Mouse (Mus musculus) lung, postnatal 0 days (tissue): ENCODE data around the gene Map3k12.

ENCODE experiments used
- CTCF ChIP-seq: IDR thresholded peaks from 2 replicates; pipeline ENCODE4 v1.5.1; 2016; ENCODE audit warnings: antibody characterized with exemption, mild to moderate bottlenecking
- EP300 ChIP-seq: IDR thresholded peaks from 2 replicates; pipeline ENCODE4 v1.6.1; 2016; ENCODE audit warnings: antibody characterized with exemption, mild to moderate bottlenecking, control low read depth

DNA sequence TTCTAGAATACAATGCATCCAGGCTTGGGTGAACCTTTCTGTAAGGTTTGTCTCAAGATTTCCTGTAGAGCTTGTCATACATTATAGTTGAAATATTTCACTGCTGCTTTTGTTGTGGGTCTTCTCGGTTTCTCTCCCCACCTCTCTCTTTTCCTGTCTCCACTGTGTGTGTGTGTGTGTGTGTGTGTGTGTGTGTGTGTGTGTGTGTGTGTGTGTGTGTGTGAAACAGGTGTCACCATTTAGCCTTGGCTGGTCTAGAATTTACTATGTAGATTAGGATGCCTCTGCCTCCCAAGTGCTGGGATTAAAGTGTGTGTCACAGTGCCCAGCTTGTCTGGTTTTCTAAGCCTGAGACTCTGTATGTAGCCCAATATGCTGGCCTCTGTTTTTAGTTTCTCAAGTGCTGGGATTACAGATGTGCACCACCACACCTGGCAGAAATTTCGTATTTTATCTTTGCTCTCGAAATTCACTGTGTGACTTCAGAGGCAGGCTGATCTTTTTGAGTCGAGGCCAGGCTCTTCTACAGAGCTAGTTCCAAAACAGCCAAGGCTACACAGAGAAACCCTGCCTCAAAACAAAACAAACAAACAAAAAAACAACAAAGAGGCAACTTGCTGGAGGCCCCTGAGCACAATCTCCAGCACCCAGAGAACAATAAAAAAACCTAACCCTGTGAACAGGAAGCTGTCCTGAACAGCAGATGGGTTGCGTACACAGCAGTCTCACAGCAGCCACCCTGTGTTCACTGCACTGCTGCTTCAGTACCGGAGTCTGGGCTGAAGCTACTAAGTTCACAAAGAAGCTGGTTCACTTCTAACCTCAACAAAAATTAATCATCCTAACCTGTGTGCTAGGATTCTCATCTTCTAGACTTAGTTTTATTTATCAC, 9.5 kb upstream of the Map3k12 start:
- TF ChIP-seq CTCF: no peak
- no peak for TF ChIP-seq EP300
